ENCODE assay signal across 8 mouse cellular contexts in the genomic region with DNA sequence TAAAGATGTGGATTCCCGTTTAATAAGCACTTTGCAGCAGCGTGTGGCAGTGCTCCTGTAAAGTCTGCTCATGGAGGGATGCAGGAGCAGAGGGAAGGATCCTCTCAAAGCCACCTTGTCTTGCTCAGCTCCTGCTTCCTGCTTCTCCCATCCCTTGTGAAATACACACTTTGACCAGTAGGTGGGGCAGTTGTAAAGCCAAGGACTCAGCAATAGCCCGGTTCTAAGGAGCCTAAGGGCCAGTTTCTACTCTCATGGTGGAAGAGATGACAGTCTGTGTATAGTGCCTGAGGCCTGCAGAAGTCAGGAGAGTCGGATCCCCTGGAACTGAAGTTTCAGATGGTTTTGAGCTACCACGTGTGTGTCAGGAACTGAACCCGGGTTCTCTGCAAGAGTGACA.
DNase-seq lines count a peak whose midpoint lies in the region; ATAC-seq and TF ChIP-seq lines count a peak whose summit lies in the region.

No protein-coding gene starts in this region.

- DNase-seq in ES-CJ7 (ENCODE audit: low read depth, low spot score), result peak; percentile 80
- DNase-seq in adrenal gland, postnatal 36 days, result peak; percentile 60 to 71
- peak; percentile 92 for DNase-seq in embryonic facial prominence, embryonic 11.5 days (ENCODE audit: low spot score)
- DNase-seq in heart, postnatal 0 days (ENCODE audit: low spot score), result peak; percentile 63
- DNase-seq in layer of hippocampus, adult 2 months (ENCODE audit: low spot score in 2 of 2), result peak; percentile 82 to 91
- DNase-seq in lung, postnatal 14 days, result peak; percentile 75
- DNase-seq in right cerebral cortex, postnatal 10 days (ENCODE audit: low spot score in 2 of 2), result peak; percentile 89 to 90

- TF ChIP-seq CTCF in heart, postnatal 0 days (IDR thresholded peaks at IDR 0.05; ENCODE audit: low read depth), result peak; percentile 98
- TF ChIP-seq CTCF in layer of hippocampus, adult 2 months (conservative IDR thresholded peaks at IDR 0.05), result peak; percentile 93

- no peaks in the 10 kb centered on the region for H3K36me3 ChIP-seq in embryonic facial prominence, embryonic 11.5 days (replicated peaks; ENCODE audit: control insufficient read depth, insufficient read depth, low read depth, low read length)
- no peaks in the 10 kb centered on the region for H3K36me3 ChIP-seq in heart, postnatal 0 days (replicated peaks; ENCODE audit: control insufficient read depth, insufficient read depth, low read length)

- no peak overlapping the region for H3K27ac ChIP-seq in embryonic facial prominence, embryonic 11.5 days (replicated peaks; ENCODE audit: low read depth, low read length)
- H3K27ac ChIP-seq in heart, postnatal 0 days (ENCODE audit: low read depth), result no peak overlapping the region
- no peak overlapping the region for H3K27ac ChIP-seq in layer of hippocampus, adult 2 months

- no peak overlapping the region for H3K4me3 ChIP-seq in embryonic facial prominence, embryonic 11.5 days (ENCODE audit: low read depth, low read length)
- H3K4me3 ChIP-seq in heart, postnatal 0 days (ENCODE audit: low read depth, low read length), result no peak overlapping the region
- no peak overlapping the region for H3K4me3 ChIP-seq in layer of hippocampus, adult 2 months

- no peak overlapping the region for H3K9ac ChIP-seq in embryonic facial prominence, embryonic 11.5 days (replicated peaks; ENCODE audit: low read length)
- H3K9ac ChIP-seq in heart, postnatal 0 days (replicated peaks; ENCODE audit: low read depth, low read length), result no peak overlapping the region

- no peaks in the 10 kb centered on the region for H3K27me3 ChIP-seq in embryonic facial prominence, embryonic 11.5 days (ENCODE audit: control insufficient read depth, insufficient read depth, low read length)
- H3K27me3 ChIP-seq in heart, postnatal 0 days (ENCODE audit: control insufficient read depth, insufficient read depth, low read length), result 0 out of 2 replicates have a peak, but pooled peaks cover 4% of the 10 kb centered on the region

- no peak overlapping the region for H3K4me2 ChIP-seq in embryonic facial prominence, embryonic 11.5 days (ENCODE audit: low read depth, low read length)
- H3K4me2 ChIP-seq in heart, postnatal 0 days (ENCODE audit: low read depth, low read length), result no peak overlapping the region

- 18% methylated on average over 6 of the region's 6 CpGs for WGBS in embryonic facial prominence, embryonic 11.5 days
- WGBS in heart, postnatal 0 days, result 13% methylated on average over 6 of the region's 6 CpGs

- no peaks in the 10 kb centered on the region for H3K9me3 ChIP-seq in embryonic facial prominence, embryonic 11.5 days (replicated peaks; ENCODE audit: control insufficient read depth, low read length)
- no peaks in the 10 kb centered on the region for H3K9me3 ChIP-seq in heart, postnatal 0 days (replicated peaks; ENCODE audit: control insufficient read depth, low read length)

- H3K4me1 ChIP-seq in embryonic facial prominence, embryonic 11.5 days (ENCODE audit: control insufficient read depth, insufficient read depth, low read length), result no peaks in the 10 kb centered on the region
- H3K4me1 ChIP-seq in heart, postnatal 0 days (ENCODE audit: control insufficient read depth, insufficient read depth), result no peaks in the 10 kb centered on the region

- no peak for ATAC-seq in embryonic facial prominence, embryonic 11.5 days (replicated peaks; ENCODE audit: insufficient number of reproducible peaks, low FRiP score, low TSS enrichment, low read depth)
- ATAC-seq in heart, postnatal 0 days (ENCODE audit: insufficient read depth, low read depth), result peak; percentile 39; the same call in 1 of the 2 replicates
- no peak for ATAC-seq in inflammation-experienced regulatory T-cells, adult 6 months

- no peak for TF ChIP-seq EP300 in heart, postnatal 0 days (IDR thresholded peaks at IDR 0.05; ENCODE audit: low read depth)
